Mouse (Mus musculus) embryo, embryonic 10.5 days (tissue): ENCODE results near the gene Dnah9.

Experiments used
- DNase-seq: peaks from one replicate; pipeline ENCODE4 v3.0.0-alpha.2; 2015; ENCODE audit warnings: low spot score

The Dnah9 gene

DNA sequence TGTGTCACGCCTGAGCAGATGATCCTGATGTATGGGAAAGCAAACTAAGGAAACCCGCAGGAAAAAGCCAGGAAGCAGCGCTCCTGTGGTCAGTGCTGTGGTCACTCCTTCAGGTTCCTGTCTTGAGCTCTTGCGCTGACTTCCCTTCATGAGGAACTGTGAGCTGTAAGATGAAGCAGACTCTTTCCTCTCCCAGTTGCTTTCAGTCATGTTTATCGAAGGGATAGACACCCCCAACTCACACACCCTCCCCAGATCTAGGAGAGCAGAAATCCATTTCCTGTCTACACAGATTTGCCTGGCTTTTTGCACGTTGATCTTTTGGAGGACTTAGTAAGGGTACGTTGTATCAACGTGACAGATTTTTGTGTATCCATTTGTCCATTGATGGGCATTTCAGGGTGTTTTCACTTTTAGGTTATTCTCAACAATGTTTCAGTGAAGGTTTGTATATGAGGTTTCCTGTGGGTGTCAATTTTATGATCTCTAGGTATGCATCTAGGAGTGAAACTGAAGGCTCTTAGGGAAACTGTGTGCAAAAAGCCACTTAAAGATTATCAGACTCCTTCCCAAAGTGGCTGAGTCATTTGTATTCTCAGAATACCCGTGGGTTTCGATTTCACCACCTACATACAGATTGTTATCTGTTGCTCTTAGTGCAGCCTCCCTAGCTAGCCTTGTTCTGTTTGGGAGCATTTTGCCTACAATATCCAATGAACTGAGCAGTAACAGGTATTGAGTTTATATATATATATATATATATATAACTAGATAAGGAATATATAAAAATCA is 373.7 kb downstream of the Dnah9 start:
- no peak for DNase-seq

DNA sequence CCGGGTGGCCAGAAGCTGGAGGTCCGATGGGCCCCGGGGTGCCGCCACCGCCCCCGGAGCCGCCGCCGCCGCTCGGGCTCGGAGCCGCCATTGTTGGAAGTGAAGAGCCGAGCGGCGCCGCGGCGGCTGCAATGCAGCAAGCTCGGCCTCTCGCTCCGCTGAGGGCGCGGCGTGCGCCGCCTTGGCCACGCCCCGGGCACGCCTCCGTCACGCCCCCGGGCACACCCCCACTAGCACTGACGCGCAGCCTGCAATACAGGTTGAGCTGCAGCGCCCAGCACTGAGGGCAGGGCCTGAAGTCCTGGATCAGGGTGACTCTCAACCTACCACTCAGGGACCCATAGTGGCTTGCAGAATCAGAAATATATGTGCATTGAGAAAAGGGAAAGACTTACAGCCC is 380.2 kb downstream of the Dnah9 start, which contains the start of gene Map2k4:
Gene Map2k4, minus strand, starts transcription at position 144 of the 400 bp plus-strand sequence.
- peak; percentile 92 for DNase-seq

DNA sequence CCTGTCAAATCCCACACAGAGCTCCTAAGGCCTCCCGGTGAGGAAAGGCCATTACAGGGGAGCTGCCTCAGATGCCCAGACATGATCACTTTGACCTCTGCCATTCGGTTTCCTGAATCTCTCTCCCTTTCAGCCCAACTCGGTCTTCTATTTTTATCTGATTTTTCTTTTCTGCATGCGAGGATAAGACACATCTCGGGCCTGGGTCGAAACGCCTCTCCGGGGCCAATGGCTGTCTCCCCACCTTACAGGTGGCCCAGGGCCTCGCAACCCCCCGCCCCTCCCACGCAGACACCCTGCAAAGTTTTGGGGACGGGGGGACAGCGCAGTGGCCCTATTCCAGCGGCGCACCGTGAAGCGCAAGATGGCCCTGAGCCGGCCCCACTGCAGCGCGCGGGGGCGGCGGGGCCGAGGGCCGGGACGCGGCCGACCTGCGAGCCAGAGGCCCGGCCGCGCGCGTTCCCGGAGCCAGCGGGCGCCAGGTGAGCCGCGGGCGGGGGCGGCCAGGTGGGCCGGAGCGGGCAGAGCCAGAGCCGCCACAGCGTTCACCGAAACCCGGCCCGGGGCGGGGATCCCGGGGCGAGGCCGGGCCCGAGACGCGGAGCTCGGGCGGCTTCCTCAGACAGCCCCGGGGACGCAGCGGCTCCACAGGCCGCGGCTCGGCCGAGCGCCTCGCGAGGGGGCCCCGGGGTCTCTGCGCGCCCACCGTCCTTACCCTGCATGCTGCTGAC is 380.8 kb downstream of the Dnah9 start:
- peak; percentile 52 for DNase-seq

DNA sequence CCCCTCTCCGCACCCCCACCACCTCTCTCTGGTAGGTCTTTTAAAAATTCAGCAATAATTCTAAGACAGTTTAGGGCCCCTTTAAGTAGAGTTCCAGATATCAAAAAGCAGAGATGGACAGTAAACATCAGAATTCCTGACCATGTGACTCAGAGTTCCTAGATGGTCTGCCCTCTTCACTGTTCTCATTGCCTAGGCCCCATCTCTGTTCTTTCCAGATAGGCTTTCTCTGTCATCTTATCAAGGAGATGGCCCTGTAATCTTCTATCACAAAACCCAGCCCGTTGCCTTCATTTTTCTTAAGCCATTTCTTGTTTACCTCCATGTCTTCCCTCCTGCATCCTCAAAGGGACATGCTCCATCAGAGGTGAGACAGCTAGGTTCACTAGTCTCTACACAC is 382.2 kb downstream of the Dnah9 start:
- DNase-seq: no peak

DNA sequence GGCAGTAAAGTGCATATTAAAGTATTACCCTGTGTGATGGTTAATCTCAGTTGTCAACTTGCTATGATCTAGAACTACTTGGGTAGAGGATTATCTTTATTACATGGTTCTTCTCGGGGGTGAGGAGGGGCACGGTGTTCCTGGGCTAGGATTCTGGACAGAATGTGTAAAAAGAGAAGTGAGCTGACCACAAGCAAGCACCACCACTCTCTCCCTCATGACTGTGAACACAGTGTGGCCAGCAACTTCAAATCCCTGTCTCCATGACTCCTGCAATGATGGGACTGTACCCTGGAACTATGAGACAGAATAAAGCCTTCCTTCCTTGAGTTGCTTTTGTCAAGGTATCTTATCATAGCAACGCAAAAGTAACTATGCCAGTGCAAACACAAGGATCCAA is 386.8 kb downstream of the Dnah9 start:
- no peak for DNase-seq
